In genomic region chr6:90928806-90929205, GRCm38 (mm10) we compare ENCODE assay signal across 25 mouse cellular contexts. TPM values are rescaled to one million over a fixed set of nuclear protein-coding genes. Genes with fewer than 3 reads are reported as not detected.
DNase-seq lines count a peak whose midpoint lies in the region; ATAC-seq lines count a peak whose summit lies in the region.
"Had no signal": no experiment of that assay in that cellular context is flagged by ENCODE, and none has a peak within 500 bp of the region (broad histone marks: within the 10 kb centered on the region; RNA-seq: fewer than 3 reads in every experiment).

No protein-coding gene starts in this region.

- H3K27me3 ChIP-seq in intestine, embryonic 15.5 days (replicated peaks) = no peaks in the 10 kb centered on the region
- H3K27me3 ChIP-seq in intestine, embryonic 16.5 days (replicated peaks; ENCODE audit: control insufficient read depth, insufficient read depth, low read length) = no peaks in the 10 kb centered on the region; the same call in 1 of the 2 replicates
- no peaks in the 10 kb centered on the region for H3K27me3 ChIP-seq in liver, embryonic 11.5 days (replicated peaks; ENCODE audit: control insufficient read depth, insufficient read depth, low read length)
- H3K27me3 ChIP-seq: embryonic facial prominence, embryonic 12.5 days; embryonic facial prominence, embryonic 15.5 days; heart, embryonic 15.5 days; hindbrain, embryonic 13.5 days had no signal

- no peak overlapping the region for H3K4me3 ChIP-seq in intestine, embryonic 15.5 days (replicated peaks)
- H3K4me3 ChIP-seq in intestine, embryonic 16.5 days (ENCODE audit: low read length) = no peak overlapping the region
- no peak overlapping the region for H3K4me3 ChIP-seq in liver, embryonic 11.5 days (ENCODE audit: low read depth, low read length)
- H3K4me3 ChIP-seq: embryonic facial prominence, embryonic 12.5 days; embryonic facial prominence, embryonic 15.5 days; gastrocnemius, adult 2 months; heart, embryonic 15.5 days; hindbrain, embryonic 10.5 days; hindbrain, embryonic 13.5 days had no signal

- H3K27ac ChIP-seq in intestine, embryonic 15.5 days = no peak overlapping the region
- no peak overlapping the region for H3K27ac ChIP-seq in intestine, embryonic 16.5 days (ENCODE audit: low read length)
- H3K27ac ChIP-seq in liver, embryonic 11.5 days (ENCODE audit: low read depth, low read length) = no peak overlapping the region
- H3K27ac ChIP-seq: embryonic facial prominence, embryonic 12.5 days; embryonic facial prominence, embryonic 15.5 days; gastrocnemius, adult 2 months; heart, embryonic 15.5 days; hindbrain, embryonic 13.5 days had no signal

- ATAC-seq in cerebellum, adult (ENCODE audit: insufficient number of reproducible peaks, low FRiP score, low TSS enrichment) = no peak
- ATAC-seq in intestine, embryonic 15.5 days = peak; percentile 41; the same call in 1 of the 2 replicates
- peak; percentile 44; the same call in 1 of the 2 replicates for ATAC-seq in intestine, embryonic 16.5 days
- no peak for ATAC-seq in liver, embryonic 11.5 days (replicated peaks; ENCODE audit: low FRiP score)
- ATAC-seq: CD4-positive, CD25-positive, alpha-beta regulatory T cell, adult 4 months; forebrain, embryonic 14.5 days; forebrain, postnatal 0 days; hindbrain, embryonic 16.5 days had no signal

- 0 out of 2 replicates have a peak, but pooled peaks cover 3% of the 10 kb centered on the region for H3K4me1 ChIP-seq in intestine, embryonic 15.5 days (replicated peaks)
- H3K4me1 ChIP-seq in intestine, embryonic 16.5 days (ENCODE audit: control insufficient read depth, insufficient read depth, low read length) = peaks cover 6% of the 10 kb centered on the region; the same call in 1 of the 2 replicates
- no peaks in the 10 kb centered on the region for H3K4me1 ChIP-seq in liver, embryonic 11.5 days (replicated peaks; ENCODE audit: control insufficient read depth, insufficient read depth, low read length)

- no peaks in the 10 kb centered on the region for H3K9me3 ChIP-seq in intestine, embryonic 15.5 days
- H3K9me3 ChIP-seq in intestine, embryonic 16.5 days (ENCODE audit: control insufficient read depth, low read length) = no peaks in the 10 kb centered on the region
- no peaks in the 10 kb centered on the region for H3K9me3 ChIP-seq in liver, embryonic 11.5 days (ENCODE audit: control insufficient read depth, low read length)
- H3K9me3 ChIP-seq: embryonic facial prominence, embryonic 12.5 days; embryonic facial prominence, embryonic 15.5 days; heart, embryonic 15.5 days; hindbrain, embryonic 13.5 days had no signal

- H3K9ac ChIP-seq in intestine, embryonic 15.5 days = no peak overlapping the region
- no peak overlapping the region for H3K9ac ChIP-seq in intestine, embryonic 16.5 days (ENCODE audit: low read depth, low read length)
- H3K9ac ChIP-seq in liver, embryonic 11.5 days (ENCODE audit: low read depth, low read length) = no peak overlapping the region
- H3K9ac ChIP-seq: embryonic facial prominence, embryonic 12.5 days; embryonic facial prominence, embryonic 15.5 days; forebrain, postnatal 0 days; heart, embryonic 15.5 days; hindbrain, embryonic 13.5 days had no signal

- no peaks in the 10 kb centered on the region for H3K36me3 ChIP-seq in intestine, embryonic 15.5 days
- H3K36me3 ChIP-seq in intestine, embryonic 16.5 days (ENCODE audit: control insufficient read depth, insufficient read depth, low read length) = no peaks in the 10 kb centered on the region
- no peaks in the 10 kb centered on the region for H3K36me3 ChIP-seq in liver, embryonic 11.5 days (ENCODE audit: control insufficient read depth, insufficient read depth, low read length)
- H3K36me3 ChIP-seq: embryonic facial prominence, embryonic 12.5 days; embryonic facial prominence, embryonic 15.5 days; heart, embryonic 15.5 days; hindbrain, embryonic 10.5 days; hindbrain, embryonic 13.5 days had no signal

- no peak overlapping the region for H3K4me2 ChIP-seq in intestine, embryonic 15.5 days (replicated peaks)
- H3K4me2 ChIP-seq in intestine, embryonic 16.5 days (ENCODE audit: low read depth, low read length) = no peak overlapping the region
- no peak overlapping the region for H3K4me2 ChIP-seq in liver, embryonic 11.5 days
- H3K4me2 ChIP-seq: embryonic facial prominence, embryonic 12.5 days; embryonic facial prominence, embryonic 15.5 days; heart, embryonic 15.5 days; hindbrain, embryonic 13.5 days had no signal

- 76% methylated on average over 2 of the region's 2 CpGs for WGBS in intestine, embryonic 15.5 days
- WGBS in intestine, embryonic 16.5 days = 78% methylated on average over 2 of the region's 2 CpGs
- WGBS in liver, embryonic 11.5 days = 76% methylated on average over 2 of the region's 2 CpGs

- DNase-seq in cerebellum, adult 11-12 months = peak; percentile 35
- DNase-seq in cerebellum, adult 11 months = no peak
- DNase-seq in cerebellum, adult 9-11 months = peak; percentile 45
- no peak for DNase-seq in liver, embryonic 11.5 days (ENCODE audit: low spot score)
- DNase-seq: adrenal gland, postnatal 14 days; cerebellum, postnatal 14 days; forebrain, postnatal 0 days; gastrocnemius, adult 2 months; gastrocnemius, postnatal 14 days; heart, adult 11 months; heart, postnatal 10 days; heart, postnatal 36 days; kidney, adult 18-20 months; kidney, adult 9 months had no signal

RNA-seq across cellular contexts. Expression of gene Iqsec1, which starts 59.7 kb away (rescaled TPM):
- polyA plus RNA-seq in intestine, embryonic 15.5 days (2015; fragmentation: Nextera tagmentation; extraction: Ambion mirVana) = 8.7 and 11.6 TPM in 2 replicates
- 6.4 and 7.3 TPM in 2 replicates for polyA plus RNA-seq in intestine, embryonic 16.5 days (2015; fragmentation: Nextera tagmentation; extraction: Ambion mirVana)
- polyA plus RNA-seq in liver, embryonic 11.5 days (2014; fragmentation: Nextera tagmentation; extraction: Ambion mirVana) = 5.6 and 9.1 TPM in 2 replicates

Comparison
In these comparisons a context has a peak if more than half of its experiments do, and no peak if none do; other contexts are left out.
1. DNase-seq: peak in cerebellum, adult 11-12 months (single experiment) and cerebellum, adult 9-11 months (single experiment); none in cerebellum, adult 11 months (single experiment) and liver, embryonic 11.5 days (single experiment).
2. ATAC-seq: peak in intestine, embryonic 15.5 days (single experiment) and intestine, embryonic 16.5 days (single experiment); none in cerebellum, adult (single experiment) and liver, embryonic 11.5 days (single experiment).